Mouse (Mus musculus): ENCODE measurements around the gene Olfr1444.

GRCm38 (mm10) chr19:12830823-12831430 lies 26.2 kb upstream of the Olfr1444 start:
- TF ChIP-seq EP300 (IDR thresholded peaks at IDR 0.05; ENCODE audit: low read depth) = no peak
- no peak for TF ChIP-seq CTCF (IDR thresholded peaks at IDR 0.05; ENCODE audit: low read depth)
